Mouse (Mus musculus) kidney, postnatal 0 days (tissue): ENCODE data around the gene Bcl7c. TPM values are rescaled to one million over a fixed set of nuclear protein-coding genes. Genes with fewer than 3 reads are reported as not detected.
"Not testable (repeated sequence)": the region's sequence is repeated elsewhere in the genome, so short reads cannot be mapped to it uniquely, and the experiment has no call there.

Experiments
- ATAC-seq: fragments of 200-750 bp; cut with Nextera tagmentation; replicated peaks from 2 replicates; pipeline ENCODE4 v1.8.0; 2017; ENCODE audit warnings: low read depth, moderate number of reproducible peaks, moderate TSS enrichment, moderate library complexity; ENCODE audit not compliant: low FRiP score
- DNase-seq: peaks from one replicate; pipeline ENCODE4 v3.0.0-alpha.2; 2016; ENCODE audit warnings: low spot score
- H3K27ac ChIP-seq: fragments of 300-500 bp; sonication (generic); 2 replicates; pipeline ENCODE4 v1.5.1; 2014; ENCODE audit warnings: mild to moderate bottlenecking
- H3K27me3 ChIP-seq: fragments of 300-500 bp; sonication (generic); 2 replicates; pipeline ENCODE4 v1.6.1; 2014; ENCODE audit warnings: low read length, mixed read lengths; ENCODE audit not compliant: insufficient read depth
- H3K36me3 ChIP-seq: fragments of 300-500 bp; sonication (generic); 2 replicates; pipeline ENCODE4 v1.6.1; 2014; ENCODE audit warnings: low read length, mixed read lengths; ENCODE audit not compliant: insufficient read depth
- H3K4me1 ChIP-seq: fragments of 300-500 bp; sonication (generic); replicated peaks from 2 replicates; pipeline ENCODE4 v1.6.1; 2014; ENCODE audit warnings: antibody characterized with exemption, low read length, mixed read lengths; ENCODE audit not compliant: insufficient read depth
- H3K4me2 ChIP-seq: fragments of 300-500 bp; sonication (generic); 2 replicates; pipeline ENCODE4 v1.6.1; 2014; ENCODE audit warnings: mild to moderate bottlenecking, low read length, moderate library complexity, mixed read lengths
- H3K4me3 ChIP-seq: fragments of 300-500 bp; sonication (generic); replicated peaks from 2 replicates; pipeline ENCODE4 v1.5.1; 2014; ENCODE audit warnings: low read depth, low read length
- H3K9ac ChIP-seq: fragments of 300-500 bp; sonication (generic); 2 replicates; pipeline ENCODE4 v1.6.1; 2014; ENCODE audit warnings: low read depth, low read length
- H3K9me3 ChIP-seq: fragments of 300-500 bp; sonication (generic); replicated peaks from 2 replicates; pipeline ENCODE4 v1.6.1; 2016; ENCODE audit warnings: low read length, inconsistent platforms, mixed read lengths
- CTCF ChIP-seq: IDR thresholded peaks from 2 replicates; pipeline ENCODE4 v1.5.1; 2016; ENCODE audit warnings: antibody characterized with exemption, low read depth, mild to moderate bottlenecking, moderate library complexity
- WGBS: fragments of 180-500 bp; shearing (Covaris S2); extraction: QIAGEN DNeasy Blood & Tissue Kit; methylation state at CpG from one replicate; pipeline ENCODE4 v1.1.7; 2014; 5-methylcytosine and 5-hydroxymethylcytosine counted together
- polyA plus RNA-seq: library from polyadenylated mRNA; unstranded; fragments of >200 nt; fragmentation: Nextera tagmentation; extraction: Ambion mirVana; gene quantifications from 2 replicates; pipeline ENCODE4 v1.2.1, GENCODE M21; 2015

Gene Bcl7c
- polyA plus RNA-seq, 1 experiment from 2014 or later = 70.9 TPM

GRCm38 (mm10) chr7:127744366-127745045 is 35.8 kb upstream of the Bcl7c start, which contains the start of gene Fbxl19:
Gene Fbxl19 (plus strand): TSS chr7:127744543.
- peak within 1 kb of the TSS; percentile 97 for H3K4me2 ChIP-seq
- TF ChIP-seq CTCF = peak; percentile 75
- peaks cover 5% of the 10 kb centered on the region; the same call in 1 of the 2 replicates for H3K4me1 ChIP-seq
- peaks cover 2% of the 10 kb centered on the region; the same call in 1 of the 2 replicates for H3K36me3 ChIP-seq
- peak within 1 kb of the TSS; percentile 74 for H3K27ac ChIP-seq
- DNase-seq = peak; percentile 88
- no peak for ATAC-seq
- WGBS = 0% methylated on average over 26 of the region's 26 CpGs
- peak within 1 kb of the TSS; percentile 86 for H3K4me3 ChIP-seq
- peak within 1 kb of the TSS; percentile 53 for H3K9ac ChIP-seq
- H3K9me3 ChIP-seq = no peaks in the 10 kb centered on the region
- no peaks in the 10 kb centered on the region for H3K27me3 ChIP-seq

- H3K4me3 ChIP-seq, H3K27ac ChIP-seq, H3K4me1 ChIP-seq, H3K9ac ChIP-seq, H3K27me3 ChIP-seq, H3K9me3 ChIP-seq, H3K36me3 ChIP-seq, DNase-seq, ATAC-seq, H3K4me2 ChIP-seq: not testable (repeated sequence)
- WGBS = no CpG with 5 or more reads among the region's 5 CpGs
Measured at GRCm38 (mm10) chr7:127732066-127732465, 23.3 kb upstream of the Bcl7c start, which contains the start of gene Ctf2. Gene Ctf2 (minus strand): TSS chr7:127732166.

- no peak overlapping the region for H3K4me2 ChIP-seq
- no peak overlapping the region for H3K9ac ChIP-seq
- 66% methylated on average over 4 of the region's 4 CpGs for WGBS
- no peaks in the 10 kb centered on the region for H3K9me3 ChIP-seq
- TF ChIP-seq CTCF = no peak
- H3K4me3 ChIP-seq = no peak overlapping the region
- no peak for ATAC-seq
- no peaks in the 10 kb centered on the region for H3K36me3 ChIP-seq
- DNase-seq = no peak
- no peak overlapping the region for H3K27ac ChIP-seq
- H3K27me3 ChIP-seq = no peaks in the 10 kb centered on the region
- H3K4me1 ChIP-seq = no peaks in the 10 kb centered on the region
Measured at GRCm38 (mm10) chr7:127730170-127730569, 21.4 kb upstream of the Bcl7c start.

GRCm38 (mm10) chr7:127727898-127728297 is 19.2 kb upstream of the Bcl7c start:
- no peaks in the 10 kb centered on the region for H3K9me3 ChIP-seq
- no peak for TF ChIP-seq CTCF
- no peak for ATAC-seq
- no peaks in the 10 kb centered on the region for H3K4me1 ChIP-seq
- WGBS = 85% methylated on average over 7 of the region's 7 CpGs
- H3K27me3 ChIP-seq = no peaks in the 10 kb centered on the region
- H3K4me2 ChIP-seq = no peak overlapping the region
- DNase-seq = no peak
- H3K4me3 ChIP-seq = no peak overlapping the region
- no peak overlapping the region for H3K27ac ChIP-seq
- H3K9ac ChIP-seq = no peak overlapping the region
- H3K36me3 ChIP-seq = no peaks in the 10 kb centered on the region

GRCm38 (mm10) chr7:127725924-127726323 is 17.2 kb upstream of the Bcl7c start:
- Histone ChIP-seq H3K9me3 (no peaks in the 10 kb centered on the region), H3K9ac (no peak overlapping the region), H3K27ac (no peak overlapping the region), H3K36me3 (no peaks in the 10 kb centered on the region), H3K4me2 (no peak overlapping the region), H3K27me3 (no peaks in the 10 kb centered on the region), H3K4me3 (no peak overlapping the region), H3K4me1 (no peaks in the 10 kb centered on the region)
- no peak for TF ChIP-seq CTCF
- ATAC-seq = no peak
- no peak for DNase-seq
- 74% methylated on average over 6 of the region's 6 CpGs for WGBS

GRCm38 (mm10) chr7:127725490-127725889 is 16.8 kb upstream of the Bcl7c start:
- TF ChIP-seq CTCF = no peak
- no peak for DNase-seq
- H3K4me3 ChIP-seq = no peak overlapping the region
- ATAC-seq = no peak
- no peak overlapping the region for H3K27ac ChIP-seq
- H3K9ac ChIP-seq = no peak overlapping the region
- no peaks in the 10 kb centered on the region for H3K9me3 ChIP-seq
- H3K36me3 ChIP-seq = no peaks in the 10 kb centered on the region
- no peaks in the 10 kb centered on the region for H3K4me1 ChIP-seq
- no peak overlapping the region for H3K4me2 ChIP-seq
- H3K27me3 ChIP-seq = no peaks in the 10 kb centered on the region
- WGBS = 66% methylated on average over 2 of the region's 2 CpGs
